In the genomic region with DNA sequence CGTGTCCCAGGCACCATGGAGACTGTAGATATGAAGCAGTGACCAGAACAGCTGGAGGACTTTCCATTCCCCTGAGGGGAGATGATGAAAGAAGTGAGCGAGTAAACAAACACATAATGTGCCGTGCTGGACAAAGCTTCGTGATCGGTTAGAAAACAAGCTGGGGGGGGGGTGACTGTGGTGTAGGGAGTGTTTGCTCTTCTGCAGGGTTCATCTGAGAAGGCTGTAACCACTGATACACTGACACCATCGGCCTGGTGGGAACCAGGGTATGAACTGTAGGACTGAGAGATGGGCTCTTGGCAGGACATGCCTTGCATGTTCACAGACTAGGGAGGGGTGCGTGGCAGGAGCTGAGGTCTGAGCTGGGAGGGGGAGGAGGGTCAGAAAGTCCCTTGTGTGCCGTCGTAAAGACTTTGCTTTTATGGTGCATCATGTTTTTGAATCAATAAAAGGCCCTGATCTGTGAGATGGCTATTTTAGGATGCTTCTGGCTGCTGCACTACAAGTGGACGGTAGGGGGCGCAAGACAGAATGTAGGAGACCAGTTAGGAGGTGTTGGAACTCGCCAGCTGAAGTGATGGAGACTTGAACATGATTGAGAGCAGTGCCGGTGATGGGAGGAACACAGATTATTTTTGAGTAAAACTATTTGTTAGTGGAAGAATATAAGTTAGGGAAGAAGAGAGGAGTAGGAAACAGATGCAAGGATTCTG, we compare ENCODE assay signal across 8 mouse cellular contexts.
DNase-seq lines count a peak whose midpoint lies in the region; TF ChIP-seq lines count a peak whose summit lies in the region.

No protein-coding gene starts in this region.

- DNase-seq in gastrocnemius, postnatal 10 days: peak; percentile 26
- no peak for DNase-seq in gastrocnemius, postnatal 14 days
- DNase-seq in right cerebral cortex, adult 2 months (ENCODE audit: low spot score in 2 of 2): peak; percentile 22 to 25
- DNase-seq in right cerebral cortex, postnatal 10 days (ENCODE audit: low spot score in 2 of 2): no peak
- DNase-seq in limb, embryonic 10.5 days (ENCODE audit: low spot score): peak; percentile 55
- DNase-seq in testis, postnatal 10 days (ENCODE audit: low spot score): peak; percentile 52
- DNase-seq in Muller cell, postnatal 12 days (ENCODE audit: inconsistent ontology term): no peak

- intact Hi-C loops in gastrocnemius, postnatal 14 days (cut with DNase I; ENCODE audit: low total_unique reads): loop anchor here (10.0 kb wide), 1 partner anchor 375 kb away; no protein-coding TSS in a partner anchor

- no peak overlapping the region for H3K27ac ChIP-seq in cortical plate, adult 2 months (ENCODE audit: insufficient read depth, low read length)
- H3K27ac ChIP-seq in limb, embryonic 10.5 days: no peak overlapping the region

- TF ChIP-seq CTCF in cortical plate, adult 2 months (IDR thresholded peaks at IDR 0.05; ENCODE audit: extremely low read depth, insufficient read depth, low read length): peak; percentile 41

- H3K36me3 ChIP-seq in limb, embryonic 10.5 days: no peaks in the 10 kb centered on the region

- H3K4me3 ChIP-seq in cortical plate, adult 2 months (ENCODE audit: insufficient read depth, low read length): no peak overlapping the region
- no peak overlapping the region for H3K4me3 ChIP-seq in limb, embryonic 10.5 days

- H3K4me1 ChIP-seq in cortical plate, adult 2 months (ENCODE audit: control insufficient read depth, insufficient read depth, low read length): no peaks in the 10 kb centered on the region
- peaks cover 14% of the 10 kb centered on the region for H3K4me1 ChIP-seq in limb, embryonic 10.5 days

- no peaks in the 10 kb centered on the region for H3K27me3 ChIP-seq in limb, embryonic 10.5 days (ENCODE audit: low read depth, poor library complexity, severe bottlenecking)

- TF ChIP-seq POLR2A in cortical plate, adult 2 months (IDR thresholded peaks at IDR 0.05; ENCODE audit: extremely low read depth, insufficient read depth, low read length): no peak

- H3K9me3 ChIP-seq in limb, embryonic 10.5 days (replicated peaks): no peaks in the 10 kb centered on the region

- 67% methylated on average over 13 of the region's 13 CpGs for WGBS in limb, embryonic 10.5 days

Comparison
In these comparisons a context has a peak if more than half of its experiments do, and no peak if none do; other contexts are left out.
1. DNase-seq: peak in gastrocnemius, postnatal 10 days (single experiment), right cerebral cortex, adult 2 months (2 of 2), limb, embryonic 10.5 days (single experiment) and testis, postnatal 10 days (single experiment); none in gastrocnemius, postnatal 14 days (single experiment), right cerebral cortex, postnatal 10 days (0 of 2) and Muller cell, postnatal 12 days (single experiment).